Mouse (Mus musculus): ENCODE data around the gene Cox15.

Gene Cox15

GRCm38 (mm10) chr19:43761543-43762256 is 8.9 kb upstream of the Cox15 start:
- in situ Hi-C loops (cut with MboI): no loop called here

- in situ Hi-C loops (cut with MboI): no loop called here
Observed at GRCm38 (mm10) chr19:43760504-43760903, 7.7 kb upstream of the Cox15 start.

GRCm38 (mm10) chr19:43754872-43755271 is 2.1 kb upstream of the Cox15 start:
- in situ Hi-C loops (cut with MboI): loop anchor here (5.0 kb wide), 1 partner anchor 78 kb away; no protein-coding TSS in a partner anchor

- in situ Hi-C loops (cut with MboI): loop anchor here (5.0 kb wide), 1 partner anchor 77 kb away; no protein-coding TSS in a partner anchor
Observed at GRCm38 (mm10) chr19:43754237-43754636, 1.4 kb upstream of the Cox15 start.

GRCm38 (mm10) chr19:43753226-43753835 is 531 bp upstream of the Cox15 start:
- in situ Hi-C loops (cut with MboI): loop anchor here (5.0 kb wide), 1 partner anchor 76 kb away; no protein-coding TSS in a partner anchor

- in situ Hi-C loops (cut with MboI): loop anchor here (5.0 kb wide), 1 partner anchor 73 kb away; no protein-coding TSS in a partner anchor
Observed at GRCm38 (mm10) chr19:43750008-43750407, 2.8 kb downstream of the Cox15 start.

- in situ Hi-C loops (cut with MboI): no loop called here
Observed at GRCm38 (mm10) chr19:43747877-43748276, 4.9 kb downstream of the Cox15 start.

GRCm38 (mm10) chr19:43745740-43746139 is 7.1 kb downstream of the Cox15 start:
- in situ Hi-C loops (cut with MboI): no loop called here

GRCm38 (mm10) chr19:43743401-43743800 is 9.4 kb downstream of the Cox15 start:
- in situ Hi-C loops (cut with MboI): no loop called here

- in situ Hi-C loops (cut with MboI): no loop called here
Observed at GRCm38 (mm10) chr19:43738409-43738808, 14.4 kb downstream of the Cox15 start.

GRCm38 (mm10) chr19:43731157-43731556 is 21.6 kb downstream of the Cox15 start:
- in situ Hi-C loops (cut with MboI): no loop called here

GRCm38 (mm10) chr19:43730037-43730428 is 22.8 kb downstream of the Cox15 start:
- in situ Hi-C loops (cut with MboI): no loop called here

- in situ Hi-C loops (cut with MboI): no loop called here
Observed at GRCm38 (mm10) chr19:43729296-43730036, 23.3 kb downstream of the Cox15 start.

GRCm38 (mm10) chr19:43726510-43727146 is 26.2 kb downstream of the Cox15 start:
- in situ Hi-C loops (cut with MboI): no loop called here

GRCm38 (mm10) chr19:43724821-43725220 is 28.0 kb downstream of the Cox15 start:
- in situ Hi-C loops (cut with MboI): no loop called here

- in situ Hi-C loops (cut with MboI): no loop called here
Observed at GRCm38 (mm10) chr19:43724194-43724593, 28.6 kb downstream of the Cox15 start.

GRCm38 (mm10) chr19:43723501-43723900 is 29.3 kb downstream of the Cox15 start:
- in situ Hi-C loops (cut with MboI): no loop called here

- in situ Hi-C loops (cut with MboI): no loop called here
Observed at GRCm38 (mm10) chr19:43722891-43723290, 29.9 kb downstream of the Cox15 start.

- in situ Hi-C loops (cut with MboI): no loop called here
Observed at GRCm38 (mm10) chr19:43720061-43720460, 32.7 kb downstream of the Cox15 start.

GRCm38 (mm10) chr19:43711971-43712370 is 40.8 kb downstream of the Cox15 start:
- in situ Hi-C loops (cut with MboI): loop anchor here (5.0 kb wide), 1 partner anchor 35 kb away; no protein-coding TSS in a partner anchor

GRCm38 (mm10) chr19:43711159-43711916 is 41.5 kb downstream of the Cox15 start:
- in situ Hi-C loops (cut with MboI): loop anchor here (5.0 kb wide), 1 partner anchor 34 kb away; no protein-coding TSS in a partner anchor
